Mouse (Mus musculus) E14TG2a.4 (cell line): ENCODE measurements around the gene Slc28a3.

ENCODE experiments used
- CTCF ChIP-seq: conservative IDR thresholded peaks from 2 replicates; pipeline ENCODE4 v1.5.1; 2014; ENCODE audit warnings: low read length
- NANOG ChIP-seq: IDR thresholded peaks from 2 replicates; pipeline ENCODE4 v1.6.1; 2014; ENCODE audit warnings: borderline replicate concordance, low read length, mixed read lengths
- POU5F1 ChIP-seq: IDR thresholded peaks from 2 replicates; pipeline ENCODE4 v1.6.1; 2014; ENCODE audit warnings: low read length, borderline replicate concordance

GRCm38 (mm10) chr13:58638950-58639349 is 28.3 kb upstream of the Slc28a3 start:
- TF ChIP-seq CTCF = peak; percentile 18; the same call in 1 of the 2 replicates
- no peak for TF ChIP-seq NANOG
- TF ChIP-seq POU5F1 = no peak
